Mouse (Mus musculus) hindbrain, embryonic 14.5 days (tissue): Measurements from ENCODE around the gene Ssx2ip. TPM values are rescaled to one million over a fixed set of nuclear protein-coding genes. Genes with fewer than 3 reads are reported as not detected.

Experiments used
- ATAC-seq: fragments of 200-750 bp; cut with Nextera tagmentation; 2 replicates; pipeline ENCODE4 v1.8.0; 2017; ENCODE audit warnings: moderate number of reproducible peaks, mild to moderate bottlenecking, moderate TSS enrichment, moderate library complexity; ENCODE audit not compliant: low FRiP score
- DNase-seq: peaks from one replicate; pipeline ENCODE4 v3.0.0-alpha.2; 2015; ENCODE audit warnings: low spot score
- H3K27ac ChIP-seq: fragments of 300-500 bp; sonication (generic); 2 replicates; pipeline ENCODE4 v1.5.1; 2014; ENCODE audit warnings: mild to moderate bottlenecking, moderate library complexity
- H3K27me3 ChIP-seq: fragments of 300-500 bp; sonication (generic); 2 replicates; pipeline ENCODE4 v1.6.1; 2014; ENCODE audit warnings: mild to moderate bottlenecking, low read length, mixed read lengths; ENCODE audit not compliant: control insufficient read depth, insufficient read depth
- H3K36me3 ChIP-seq: fragments of 300-500 bp; sonication (generic); replicated peaks from 2 replicates; pipeline ENCODE4 v1.6.1; 2014; ENCODE audit not compliant: control insufficient read depth, insufficient read depth
- H3K4me1 ChIP-seq: fragments of 300-500 bp; sonication (generic); replicated peaks from 2 replicates; pipeline ENCODE4 v1.6.1; 2014; ENCODE audit warnings: antibody characterized with exemption, low read length, mixed read lengths; ENCODE audit not compliant: control insufficient read depth, insufficient read depth
- H3K4me2 ChIP-seq: fragments of 300-500 bp; sonication (generic); replicated peaks from 2 replicates; pipeline ENCODE4 v1.6.1; 2014; ENCODE audit warnings: mild to moderate bottlenecking, moderate library complexity
- H3K4me3 ChIP-seq: fragments of 300-500 bp; sonication (generic); replicated peaks from 2 replicates; pipeline ENCODE4 v1.5.1; 2014; ENCODE audit warnings: mild to moderate bottlenecking, low read length
- H3K9ac ChIP-seq: fragments of 300-500 bp; sonication (generic); 2 replicates; pipeline ENCODE4 v1.6.1; 2014
- H3K9me3 ChIP-seq: fragments of 300-500 bp; sonication (generic); 2 replicates; pipeline ENCODE4 v1.6.1; 2016; ENCODE audit warnings: low read length; ENCODE audit not compliant: control insufficient read depth
- WGBS: fragments of 180-500 bp; shearing (Covaris S2); extraction: QIAGEN DNeasy Blood & Tissue Kit; methylation state at CpG from one replicate; pipeline ENCODE4 v1.1.7; 2014; 5-methylcytosine and 5-hydroxymethylcytosine counted together
- polyA plus RNA-seq: library from polyadenylated mRNA; unstranded; fragments of >200 nt; fragmentation: Nextera tagmentation; extraction: Ambion mirVana; gene quantifications from 2 replicates; pipeline ENCODE4 v1.2.1, GENCODE M21; 2014

Ssx2ip gene
- polyA plus RNA-seq, 1 experiment from 2014 or later, result 16.8 TPM

GRCm38 (mm10) chr3:146412008-146412407 lies 7.6 kb downstream of the Ssx2ip start:
- Histone ChIP-seq H3K4me1 (peaks cover 12% of the 10 kb centered on the region), H3K36me3 (no peaks in the 10 kb centered on the region), H3K9ac (no peak overlapping the region), H3K27me3 (no peaks in the 10 kb centered on the region), H3K27ac (no peak overlapping the region), H3K4me2 (no peak overlapping the region), H3K9me3 (no peaks in the 10 kb centered on the region), H3K4me3 (no peak overlapping the region)
- WGBS, result 73% methylated on average over 2 of the region's 2 CpGs
- ATAC-seq (0 out of 2 replicates have a peak, but pooled peaks have one; percentile 28), DNase-seq (no peak)

GRCm38 (mm10) chr3:146412480-146412879 lies 8.0 kb downstream of the Ssx2ip start:
- no peak overlapping the region for H3K9ac ChIP-seq
- no peaks in the 10 kb centered on the region for H3K9me3 ChIP-seq
- no peaks in the 10 kb centered on the region; the same call in 1 of the 2 replicates for H3K36me3 ChIP-seq
- ATAC-seq, result no peak
- H3K27ac ChIP-seq, result no peak overlapping the region
- no peak overlapping the region for H3K4me2 ChIP-seq
- H3K4me3 ChIP-seq, result no peak overlapping the region
- H3K4me1 ChIP-seq, result peaks cover 7% of the 10 kb centered on the region
- DNase-seq, result no peak
- no peaks in the 10 kb centered on the region for H3K27me3 ChIP-seq
- 94% methylated on average over 7 of the region's 7 CpGs for WGBS

DNA sequence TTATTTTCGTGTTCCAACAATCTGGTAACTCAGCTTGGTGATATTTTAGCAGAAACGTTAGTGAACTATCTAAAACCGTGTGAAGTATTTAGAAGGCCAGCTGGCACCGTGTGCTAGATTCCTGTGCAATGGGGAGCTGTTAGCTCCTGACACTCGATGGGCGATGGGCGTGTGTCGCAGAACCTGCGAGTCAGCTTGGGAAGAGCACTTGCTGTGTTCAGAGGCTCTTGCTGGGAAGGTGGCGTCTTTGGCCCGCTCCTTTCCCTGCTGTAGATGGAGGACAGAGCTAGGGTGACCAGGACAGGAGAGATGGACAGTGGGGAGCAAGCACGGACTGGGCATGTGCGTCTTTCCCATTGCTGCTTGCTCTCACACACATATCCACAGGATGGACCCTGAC lies 8.6 kb downstream of the Ssx2ip start:
- H3K4me1 ChIP-seq, result peaks cover 5% of the 10 kb centered on the region; the same call in 1 of the 2 replicates
- DNase-seq, result no peak
- no peak overlapping the region for H3K9ac ChIP-seq
- H3K36me3 ChIP-seq, result peaks cover under 1% of the 10 kb centered on the region
- no peak overlapping the region for H3K27ac ChIP-seq
- H3K4me2 ChIP-seq, result no peak overlapping the region
- no peak for ATAC-seq
- WGBS, result 91% methylated on average over 13 of the region's 13 CpGs
- H3K4me3 ChIP-seq, result no peak overlapping the region
- H3K27me3 ChIP-seq, result no peaks in the 10 kb centered on the region
- H3K9me3 ChIP-seq, result no peaks in the 10 kb centered on the region

DNA sequence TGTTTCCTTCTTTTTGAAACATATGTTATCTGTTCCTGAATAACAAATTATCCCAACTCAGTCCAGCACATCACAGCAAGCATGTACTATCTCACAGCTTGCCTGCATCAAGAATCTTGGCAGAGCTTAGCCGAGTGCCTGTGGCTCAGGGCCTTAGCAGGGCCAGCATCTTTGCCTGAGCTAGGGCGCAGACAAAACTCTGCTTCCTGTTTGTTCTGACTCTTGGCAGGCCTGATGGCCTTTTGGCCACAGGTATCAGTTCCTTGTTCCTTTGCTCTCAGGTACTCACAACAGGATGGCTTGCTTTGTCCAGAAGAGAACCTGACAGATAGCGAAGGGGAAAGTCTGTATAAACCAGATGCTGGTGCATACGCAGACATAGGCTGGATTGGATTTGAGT lies 9.6 kb downstream of the Ssx2ip start:
- no peak for ATAC-seq
- no peak overlapping the region for H3K4me2 ChIP-seq

GRCm38 (mm10) chr3:146414555-146414954 lies 10.1 kb downstream of the Ssx2ip start:
- peaks cover 5% of the 10 kb centered on the region; the same call in 1 of the 2 replicates for H3K4me1 ChIP-seq
- H3K4me2 ChIP-seq, result no peak overlapping the region
- DNase-seq (no peak), ATAC-seq (no peak)
- H3K4me3 ChIP-seq, result no peak overlapping the region
- H3K36me3 ChIP-seq, result peaks cover 15% of the 10 kb centered on the region
- no peak overlapping the region for H3K9ac ChIP-seq
- no peaks in the 10 kb centered on the region for H3K9me3 ChIP-seq
- no peaks in the 10 kb centered on the region for H3K27me3 ChIP-seq
- WGBS, result 93% methylated on average over 12 of the region's 12 CpGs
- no peak overlapping the region for H3K27ac ChIP-seq

More for the DNA sequence above, 9.6 kb downstream of the Ssx2ip start:
- H3K27me3 ChIP-seq, result no peaks in the 10 kb centered on the region
- H3K9ac ChIP-seq, result no peak overlapping the region
- no peak overlapping the region for H3K27ac ChIP-seq
- peaks cover 5% of the 10 kb centered on the region; the same call in 1 of the 2 replicates for H3K4me1 ChIP-seq
- whole genome bisulfite sequencing, result 90% methylated on average over 4 of the region's 4 CpGs
- H3K4me3 ChIP-seq, result no peak overlapping the region
- no peak for DNase-seq
- H3K36me3 ChIP-seq, result peaks cover 9% of the 10 kb centered on the region
- H3K9me3 ChIP-seq, result no peaks in the 10 kb centered on the region

DNA sequence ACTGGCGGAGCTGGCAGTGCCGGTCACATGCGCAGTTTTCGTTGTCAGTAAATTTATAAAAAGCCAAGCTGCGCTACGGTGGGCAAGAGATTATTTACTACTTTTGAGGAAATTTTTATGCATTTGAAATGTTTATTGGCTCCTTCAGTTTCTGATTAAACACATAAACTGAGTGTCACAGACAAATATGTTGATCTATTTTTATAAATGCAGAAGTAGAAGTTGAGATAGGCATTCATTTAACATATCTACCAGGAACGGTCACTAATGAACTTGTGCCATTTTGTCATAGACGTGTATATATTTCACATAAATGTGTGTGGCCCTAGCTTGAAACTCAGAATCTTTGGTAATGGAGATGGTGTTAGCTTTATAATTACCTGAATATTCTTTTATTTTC lies 13.4 kb downstream of the Ssx2ip start:
- no peaks in the 10 kb centered on the region for H3K27me3 ChIP-seq
- no peak for ATAC-seq
- no peak overlapping the region for H3K4me2 ChIP-seq
- no peaks in the 10 kb centered on the region for H3K9me3 ChIP-seq
- DNase-seq, result no peak
- no peak overlapping the region for H3K4me3 ChIP-seq
- WGBS, result 95% methylated on average over 8 of the region's 8 CpGs
- no peaks in the 10 kb centered on the region for H3K4me1 ChIP-seq
- H3K9ac ChIP-seq, result no peak overlapping the region
- H3K36me3 ChIP-seq, result peaks cover 47% of the 10 kb centered on the region
- no peak overlapping the region for H3K27ac ChIP-seq

DNA sequence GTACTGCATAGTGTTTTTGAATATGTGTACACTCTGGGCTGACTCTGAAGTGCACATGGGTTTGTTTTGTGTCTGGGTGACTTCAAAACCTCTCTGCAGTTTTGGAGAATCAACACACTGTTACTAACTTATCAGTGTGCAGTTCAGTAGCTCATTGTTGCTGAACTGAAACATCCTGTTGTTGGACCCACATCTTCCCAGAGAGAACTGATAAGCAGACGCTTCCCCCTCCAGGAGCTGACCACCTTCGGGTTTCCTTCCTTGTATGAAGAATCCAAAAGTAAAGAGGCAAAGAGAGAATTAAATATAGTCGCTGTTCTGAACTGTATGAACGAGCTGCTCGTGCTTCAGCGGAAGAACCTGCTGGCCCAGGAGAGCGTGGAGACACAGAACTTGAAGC lies 14.5 kb downstream of the Ssx2ip start:
- H3K36me3 ChIP-seq, result peaks cover 57% of the 10 kb centered on the region
- 92% methylated on average over 7 of the region's 7 CpGs for WGBS
- ATAC-seq, result no peak

DNA sequence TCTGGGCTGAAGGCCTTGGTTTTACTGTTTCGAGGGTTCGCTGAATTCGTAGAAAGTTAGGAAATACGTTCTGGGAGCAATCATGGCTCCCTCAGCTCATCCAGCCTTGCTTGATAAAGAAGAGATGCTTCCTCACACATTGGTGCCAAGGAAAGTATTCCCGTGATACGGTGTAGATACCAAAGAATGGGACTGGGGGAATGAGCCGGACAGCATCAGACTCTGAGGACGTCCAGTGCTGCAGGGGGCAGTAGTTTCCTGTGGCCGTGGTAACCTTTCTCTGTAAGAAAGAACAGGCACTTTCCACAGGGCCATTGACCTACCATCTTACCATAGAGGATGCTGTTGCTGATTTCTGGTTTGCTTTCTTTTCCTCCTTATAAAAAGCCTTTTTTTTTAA lies 15.1 kb downstream of the Ssx2ip start:
- Histone ChIP-seq H3K9me3 (no peaks in the 10 kb centered on the region), H3K4me2 (no peak overlapping the region), H3K36me3 (peaks cover 57% of the 10 kb centered on the region), H3K4me1 (no peaks in the 10 kb centered on the region), H3K27ac (no peak overlapping the region), H3K4me3 (no peak overlapping the region), H3K27me3 (no peaks in the 10 kb centered on the region), H3K9ac (no peak overlapping the region)
- ATAC-seq (no peak), DNase-seq (no peak)
- WGBS, result 84% methylated on average over 9 of the region's 9 CpGs

More for the DNA sequence above, 14.5 kb downstream of the Ssx2ip start:
- H3K9ac ChIP-seq, result no peak overlapping the region
- H3K4me1 ChIP-seq, result no peaks in the 10 kb centered on the region
- H3K27ac ChIP-seq, result no peak overlapping the region
- H3K4me2 ChIP-seq, result no peak overlapping the region
- no peaks in the 10 kb centered on the region for H3K27me3 ChIP-seq
- no peaks in the 10 kb centered on the region for H3K9me3 ChIP-seq
- H3K4me3 ChIP-seq, result no peak overlapping the region
- no peak for DNase-seq

DNA sequence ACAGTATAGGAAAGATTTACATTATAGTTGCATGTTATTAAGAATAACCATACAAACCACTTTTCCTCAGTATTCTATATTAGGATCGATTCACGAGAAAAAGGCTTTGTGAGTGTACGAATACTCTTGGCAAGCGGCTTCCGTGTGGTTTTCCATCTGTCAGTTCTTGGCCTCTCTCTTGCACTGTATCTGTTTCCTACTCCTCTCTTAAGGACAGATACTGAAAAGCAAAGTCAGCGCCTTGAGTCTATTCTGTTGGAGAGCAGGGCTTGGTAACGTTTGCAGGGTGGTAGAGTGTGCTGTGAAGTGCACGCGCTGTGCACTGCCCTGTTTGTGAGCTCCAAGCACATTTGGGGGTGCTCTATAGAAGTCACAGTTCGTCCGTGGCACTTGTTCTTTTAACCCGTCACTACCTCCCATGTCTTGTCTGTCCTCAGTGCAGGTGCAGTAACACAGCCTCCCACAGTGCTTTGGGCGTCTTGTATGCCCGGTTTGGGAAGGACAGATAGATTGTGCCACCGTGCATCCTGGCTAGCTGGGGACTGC lies 15.6 kb downstream of the Ssx2ip start:
- Histone ChIP-seq H3K27ac (no peak overlapping the region), H3K27me3 (no peaks in the 10 kb centered on the region), H3K9ac (no peak overlapping the region), H3K4me3 (no peak overlapping the region), H3K36me3 (peaks cover 57% of the 10 kb centered on the region), H3K4me2 (no peak overlapping the region), H3K4me1 (no peaks in the 10 kb centered on the region), H3K9me3 (no peaks in the 10 kb centered on the region)
- 92% methylated on average over 15 of the region's 15 CpGs for WGBS
- no peak for ATAC-seq
- DNase-seq, result no peak

GRCm38 (mm10) chr3:146421787-146422186 lies 17.3 kb downstream of the Ssx2ip start:
- ATAC-seq (no peak), DNase-seq (no peak)
- no peaks in the 10 kb centered on the region for H3K9me3 ChIP-seq
- no peak overlapping the region for H3K4me2 ChIP-seq
- 76% methylated on average over 8 of the region's 8 CpGs for WGBS
- H3K36me3 ChIP-seq, result peaks cover 68% of the 10 kb centered on the region
- H3K27me3 ChIP-seq, result no peaks in the 10 kb centered on the region
- no peaks in the 10 kb centered on the region for H3K4me1 ChIP-seq
- no peak overlapping the region for H3K9ac ChIP-seq
- H3K4me3 ChIP-seq, result no peak overlapping the region
- H3K27ac ChIP-seq, result no peak overlapping the region
